Mouse (Mus musculus): ENCODE data around the gene Nans.

DNA sequence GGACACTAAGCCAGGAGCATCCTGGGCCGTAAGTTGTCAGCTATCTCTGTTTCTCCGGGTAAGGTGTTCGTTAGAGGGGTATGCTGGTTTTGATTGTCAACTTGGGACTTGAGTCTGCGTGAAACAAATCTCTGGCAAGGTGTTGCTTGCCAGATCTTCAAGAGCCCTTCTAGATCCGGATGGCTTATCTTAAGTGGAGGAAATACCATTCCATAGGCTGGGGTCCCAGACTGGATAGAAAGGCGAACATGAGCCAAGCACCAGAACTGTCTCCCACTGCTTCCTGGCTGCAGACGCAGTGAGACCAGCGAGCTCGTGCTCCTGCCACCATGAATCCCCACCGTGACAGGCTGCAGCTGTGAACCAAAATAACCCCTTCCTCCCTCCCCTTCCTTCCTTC is 32.4 kb downstream of the Nans start:
- TF ChIP-seq POLR2A (IDR thresholded peaks at IDR 0.05; ENCODE audit: extremely low read depth, insufficient read depth, low read length): no peak
- TF ChIP-seq CTCF (IDR thresholded peaks at IDR 0.05; ENCODE audit: extremely low read depth, insufficient read depth, low read length): no peak
